Mouse (Mus musculus): ENCODE results near the gene Cspg4.

The Cspg4 gene

DNA sequence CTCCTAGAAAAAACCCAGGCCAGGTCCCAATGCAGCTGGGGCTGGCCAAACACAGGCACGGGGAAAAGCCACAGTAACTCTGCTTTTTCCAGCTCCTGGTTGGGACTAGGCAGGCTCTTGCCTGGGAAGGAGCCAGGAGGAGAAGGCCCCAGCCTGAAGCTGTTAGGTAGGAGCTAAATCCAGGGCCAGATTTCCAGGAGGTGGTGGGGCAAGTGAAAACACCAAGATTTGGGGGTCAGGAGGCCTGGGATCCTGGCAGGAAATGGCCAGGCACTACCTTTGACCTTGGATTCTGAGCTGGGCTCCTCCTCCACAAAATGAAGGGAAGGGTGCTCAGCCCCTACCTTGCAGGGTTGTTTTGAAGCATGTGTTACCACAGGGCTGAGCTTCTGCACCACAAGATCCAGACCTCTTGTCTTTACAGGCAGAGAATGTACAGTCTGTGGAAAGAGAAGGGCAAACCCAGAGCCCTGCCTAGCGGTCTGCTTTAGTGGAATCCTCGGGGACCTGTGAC is 560 bp upstream of the Cspg4 start, which contains the start of gene Odf3l1:
Gene Odf3l1 (minus strand): TSS at position 464 of the 514 bp plus-strand sequence.
- DNase-seq (ENCODE audit: low spot score in 2 of 2), result no peak

GRCm38 (mm10) chr9:56865673-56866400 is 1.0 kb downstream of the Cspg4 start:
- DNase-seq (ENCODE audit: low spot score in 2 of 2), result no peak

GRCm38 (mm10) chr9:56866430-56866829 is 1.6 kb downstream of the Cspg4 start:
- no peak for DNase-seq (ENCODE audit: low spot score in 2 of 2)

DNA sequence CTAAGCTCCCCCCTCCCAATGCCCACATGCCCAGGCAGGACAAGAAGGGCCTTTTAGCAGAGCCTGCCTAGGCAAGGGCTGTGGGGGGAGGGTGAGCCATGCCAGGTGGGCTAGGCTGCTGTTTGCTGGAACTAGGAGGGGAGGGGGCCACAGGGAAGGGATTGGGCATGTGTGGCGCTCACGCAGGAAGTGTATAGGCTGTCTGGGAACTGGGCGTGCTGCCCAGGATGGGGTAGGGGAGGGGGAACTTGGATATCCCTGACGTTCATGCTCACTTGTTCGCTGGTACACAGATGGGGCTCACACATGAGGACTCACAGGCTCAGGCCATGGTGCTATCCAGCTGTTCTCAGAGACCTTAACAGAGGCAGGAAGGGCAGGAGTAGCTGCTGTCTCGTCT is 3.5 kb downstream of the Cspg4 start:
- DNase-seq (ENCODE audit: low spot score in 2 of 2), result no peak

DNA sequence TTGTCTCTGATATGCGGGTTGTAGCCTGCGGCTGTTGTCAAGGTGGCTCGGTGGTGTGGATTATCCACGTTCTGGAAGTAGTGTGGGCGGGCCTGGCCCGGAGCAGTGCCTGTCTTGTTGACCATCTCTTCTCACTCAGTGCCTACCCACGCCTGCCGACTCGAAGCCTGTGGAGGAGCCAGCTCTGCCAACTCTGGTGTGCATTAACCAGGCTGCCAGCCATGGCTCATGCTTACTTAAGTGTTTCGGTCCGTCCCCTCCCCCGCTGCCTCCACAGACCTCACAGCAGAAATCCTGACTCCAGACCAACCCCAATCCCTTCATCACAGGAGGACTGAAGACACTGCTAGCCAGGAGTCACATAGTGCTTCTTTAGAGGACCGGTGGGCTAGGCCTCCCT is 4.7 kb downstream of the Cspg4 start:
- DNase-seq (ENCODE audit: low spot score in 2 of 2), result no peak

- DNase-seq (ENCODE audit: low spot score in 2 of 2), result no peak
Observed at GRCm38 (mm10) chr9:56870778-56871177, 5.9 kb downstream of the Cspg4 start.

DNA sequence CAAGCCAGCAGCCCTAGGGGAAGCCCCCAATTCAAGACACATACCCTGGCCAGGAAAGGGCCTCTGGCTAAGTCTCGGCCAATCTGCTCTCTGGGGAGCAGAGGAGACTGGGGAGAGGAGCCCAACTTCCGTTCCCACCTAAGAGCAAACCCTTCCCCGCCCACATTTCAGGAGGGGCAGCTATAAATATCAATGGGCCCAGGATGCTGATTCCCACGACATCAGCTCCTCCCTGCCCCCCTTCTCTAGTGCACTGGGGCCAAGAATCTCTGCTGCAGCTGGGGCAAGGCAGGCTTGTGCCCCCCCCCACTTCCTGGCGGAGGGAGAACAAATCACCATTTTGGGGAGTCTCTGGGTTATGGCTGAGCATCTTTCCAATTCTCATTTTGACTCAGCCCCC is 6.4 kb downstream of the Cspg4 start:
- no peak for DNase-seq (ENCODE audit: low spot score in 2 of 2)

GRCm38 (mm10) chr9:56872105-56872903 is 7.5 kb downstream of the Cspg4 start:
- DNase-seq (ENCODE audit: low spot score in 2 of 2), result no peak

GRCm38 (mm10) chr9:56873097-56873496 is 8.3 kb downstream of the Cspg4 start:
- no peak for DNase-seq (ENCODE audit: low spot score in 2 of 2)

GRCm38 (mm10) chr9:56876784-56877183 is 12.0 kb downstream of the Cspg4 start:
- DNase-seq (ENCODE audit: low spot score in 2 of 2), result no peak

- DNase-seq (ENCODE audit: low spot score in 2 of 2), result no peak
Observed at GRCm38 (mm10) chr9:56877284-56877683, 12.5 kb downstream of the Cspg4 start.

DNA sequence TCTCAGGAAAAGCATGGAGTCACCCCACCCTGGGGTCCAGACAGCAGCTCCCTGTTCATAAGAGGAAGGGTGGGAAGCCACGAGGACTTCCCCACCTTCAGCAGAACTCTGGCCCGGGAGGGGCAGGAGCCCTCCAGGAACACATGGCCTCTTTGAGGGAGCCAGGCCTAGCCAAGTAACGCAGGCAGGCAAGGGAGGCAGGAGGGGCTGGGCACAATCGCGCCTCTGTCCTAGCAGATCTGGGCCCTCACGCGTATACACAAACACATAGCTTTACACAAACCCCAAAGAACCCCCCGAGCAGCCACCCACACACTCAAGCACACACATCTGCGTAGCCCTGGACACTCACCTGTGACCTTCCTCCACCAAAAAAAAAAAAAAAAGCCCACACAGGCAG is 16.0 kb downstream of the Cspg4 start:
- no peak for DNase-seq (ENCODE audit: low spot score in 2 of 2)

DNA sequence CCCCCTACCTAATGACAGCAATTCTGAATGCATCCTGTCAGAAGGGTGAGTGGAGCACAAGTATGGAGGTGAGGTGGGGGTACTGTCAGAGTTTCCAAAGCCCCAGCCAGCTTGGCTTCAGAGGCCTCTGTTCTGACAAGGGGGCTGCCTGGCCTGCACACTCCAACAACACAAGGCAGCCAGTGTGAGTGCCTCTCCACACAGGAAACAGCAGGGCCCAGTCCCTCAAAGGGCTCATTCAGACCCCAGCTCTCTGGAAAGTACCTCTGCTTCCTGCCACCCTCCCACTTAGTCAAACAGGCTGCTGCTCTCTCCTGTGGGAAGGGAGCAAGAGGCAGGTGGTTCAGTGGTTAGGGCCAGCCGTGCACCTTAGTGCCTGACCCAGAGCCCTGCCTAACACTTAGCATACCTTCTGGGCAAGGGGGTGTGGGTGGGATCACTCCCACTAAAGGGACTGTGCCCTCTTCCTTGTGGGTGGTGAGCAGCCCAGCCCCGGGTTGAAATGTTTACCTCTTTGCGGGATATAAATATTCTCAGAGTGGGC is 16.8 kb downstream of the Cspg4 start:
- no peak for DNase-seq (ENCODE audit: low spot score in 2 of 2)

DNA sequence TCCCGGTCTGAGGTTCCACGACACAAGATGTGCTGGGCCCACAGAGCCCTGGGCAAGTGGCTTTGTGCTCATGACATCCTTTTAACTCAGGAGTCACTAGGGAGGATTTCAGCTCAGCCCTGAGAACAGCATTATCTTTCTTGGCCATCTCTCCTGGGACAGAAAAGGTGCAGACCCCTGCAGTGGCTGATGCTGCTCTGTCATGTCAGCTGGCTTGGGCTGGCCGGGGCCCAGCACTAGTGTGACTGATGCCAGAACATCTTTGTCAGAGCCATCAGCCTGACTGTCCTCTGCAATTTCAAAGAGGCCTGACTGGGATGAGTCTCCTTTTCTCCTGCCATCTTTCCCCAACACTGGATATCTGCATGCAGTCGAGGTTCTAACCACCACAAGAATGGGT is 17.4 kb downstream of the Cspg4 start:
- no peak for DNase-seq (ENCODE audit: low spot score in 2 of 2)

DNA sequence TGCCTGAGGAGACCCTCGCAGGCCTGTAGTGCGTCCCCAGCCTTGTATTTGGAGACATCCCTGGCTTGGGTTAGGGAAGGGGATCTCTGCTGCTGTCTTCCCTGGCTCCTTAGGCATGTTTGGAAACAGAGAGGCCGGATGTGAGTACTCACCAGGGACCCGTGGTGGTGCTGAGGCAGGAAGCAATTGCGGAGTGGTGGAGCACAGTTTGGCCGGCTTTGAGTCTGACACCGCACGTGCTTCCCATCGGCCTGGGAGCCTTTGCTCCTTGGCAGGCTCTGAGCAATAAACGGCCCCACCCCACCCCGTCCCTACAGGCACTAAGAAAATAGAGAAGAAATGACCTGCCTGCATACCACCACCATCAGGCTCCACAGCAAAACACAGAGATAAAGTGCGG is 18.0 kb downstream of the Cspg4 start:
- no peak for DNase-seq (ENCODE audit: low spot score in 2 of 2)

GRCm38 (mm10) chr9:56883470-56883869 is 18.6 kb downstream of the Cspg4 start:
- no peak for DNase-seq (ENCODE audit: low spot score in 2 of 2)

- no peak for DNase-seq (ENCODE audit: low spot score in 2 of 2)
Observed at GRCm38 (mm10) chr9:56884328-56884727, 19.5 kb downstream of the Cspg4 start.

GRCm38 (mm10) chr9:56886113-56886512 is 21.3 kb downstream of the Cspg4 start:
- no peak for DNase-seq (ENCODE audit: low spot score in 2 of 2)

DNA sequence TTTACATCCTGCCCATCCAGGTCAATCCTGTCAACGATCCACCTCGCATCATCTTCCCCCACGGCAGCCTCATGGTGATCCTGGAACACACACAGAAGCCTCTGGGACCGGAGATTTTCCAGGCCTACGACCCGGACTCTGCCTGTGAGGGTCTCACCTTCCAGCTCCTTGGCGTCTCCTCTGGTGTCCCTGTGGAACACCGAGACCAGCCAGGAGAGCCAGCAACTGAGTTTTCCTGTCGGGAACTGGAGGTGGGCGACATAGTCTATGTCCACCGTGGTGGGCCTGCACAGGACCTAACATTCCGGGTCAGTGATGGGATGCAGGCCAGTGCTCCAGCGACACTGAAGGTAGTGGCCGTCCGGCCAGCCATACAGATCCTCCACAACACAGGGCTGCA is 21.8 kb downstream of the Cspg4 start:
- no peak for DNase-seq (ENCODE audit: low spot score in 2 of 2)

DNA sequence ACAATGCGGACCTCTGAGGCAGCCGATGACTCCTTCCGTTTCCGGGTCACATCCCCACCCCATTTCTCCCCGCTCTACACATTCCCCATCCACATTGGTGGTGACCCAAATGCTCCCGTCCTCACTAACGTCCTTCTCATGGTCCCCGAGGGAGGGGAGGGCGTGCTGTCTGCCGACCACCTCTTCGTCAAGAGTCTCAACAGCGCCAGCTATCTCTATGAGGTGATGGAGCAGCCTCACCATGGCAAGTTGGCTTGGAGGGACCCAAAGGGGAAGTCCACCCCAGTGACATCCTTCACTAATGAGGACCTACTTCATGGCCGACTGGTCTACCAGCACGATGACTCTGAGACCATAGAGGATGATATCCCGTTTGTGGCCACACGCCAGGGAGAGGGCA is 22.7 kb downstream of the Cspg4 start:
- no peak for DNase-seq (ENCODE audit: low spot score in 2 of 2)

DNA sequence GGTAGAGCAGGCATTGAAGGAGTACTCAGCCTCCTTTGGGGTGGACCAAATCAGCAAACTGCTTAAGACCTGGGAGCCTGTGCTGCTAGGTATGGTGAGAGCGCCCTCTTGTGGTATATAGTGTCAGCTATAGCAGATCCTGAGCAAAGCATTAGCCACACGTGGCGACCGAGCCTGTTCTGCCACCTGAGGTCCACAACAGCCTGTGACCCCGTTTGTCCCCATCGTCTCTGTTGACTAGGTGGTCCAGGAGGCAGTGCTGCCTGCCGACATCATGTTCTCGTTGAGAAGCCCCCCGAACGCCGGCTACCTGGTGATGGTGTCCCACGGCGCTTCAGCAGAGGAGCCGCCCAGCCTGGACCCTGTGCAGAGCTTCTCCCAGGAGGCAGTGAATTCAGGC is 25.0 kb downstream of the Cspg4 start:
- DNase-seq (ENCODE audit: low spot score in 2 of 2), result peak; percentile 43 to 56

- DNase-seq (ENCODE audit: low spot score in 2 of 2), result no peak
Observed at GRCm38 (mm10) chr9:56890522-56891250, 25.9 kb downstream of the Cspg4 start.

All from spleen, postnatal 36 days (tissue).